Mouse (Mus musculus): ENCODE results near the gene Actr2. TPM values are rescaled to one million over a fixed set of nuclear protein-coding genes. Genes with fewer than 3 reads are reported as not detected.

The Actr2 gene
- total RNA-seq, 2 experiments from 2014 or later = 68.7 to 72.4 TPM

GRCm38 (mm10) chr11:20025899-20026298 is 86.8 kb downstream of the Actr2 start:
- ATAC-seq (replicated peaks; ENCODE audit: low FRiP score, poor library complexity, severe bottlenecking) = no peak

GRCm38 (mm10) chr11:20022911-20023482 is 89.7 kb downstream of the Actr2 start:
- peak; percentile 21; the same call in 1 of the 2 replicates for ATAC-seq (replicated peaks; ENCODE audit: low FRiP score, poor library complexity, severe bottlenecking)

GRCm38 (mm10) chr11:20022462-20022861 is 90.3 kb downstream of the Actr2 start:
- peak; percentile 83 for ATAC-seq (replicated peaks; ENCODE audit: low FRiP score, poor library complexity, severe bottlenecking)

- no peak for ATAC-seq (replicated peaks; ENCODE audit: low FRiP score, poor library complexity, severe bottlenecking)
Observed at GRCm38 (mm10) chr11:20020720-20021119, 92.0 kb downstream of the Actr2 start.

GRCm38 (mm10) chr11:20018905-20019304 is 93.8 kb downstream of the Actr2 start:
- ATAC-seq (replicated peaks; ENCODE audit: low FRiP score, poor library complexity, severe bottlenecking) = no peak

- no peak for ATAC-seq (replicated peaks; ENCODE audit: low FRiP score, poor library complexity, severe bottlenecking)
Observed at GRCm38 (mm10) chr11:20017937-20018336, 94.8 kb downstream of the Actr2 start.

GRCm38 (mm10) chr11:20013366-20013765 is 99.3 kb downstream of the Actr2 start:
- no peak for ATAC-seq (replicated peaks; ENCODE audit: low FRiP score, poor library complexity, severe bottlenecking)

Other genes starting within 250 kb of the Actr2 start
- gene Spred2, start 188.5 kb downstream of the Actr2 start, total RNA-seq (2015; ENCODE audit: low replicate concordance) = 3.8 and 4.4 TPM in 2 replicates
- gene Spred2, start 188.5 kb downstream of the Actr2 start, total RNA-seq (2017; ENCODE audit: low replicate concordance) = 2.1 and 2.4 TPM in 2 replicates
- 68.5 and 87.2 TPM in 2 replicates for gene Rab1a, start 88.5 kb upstream of the Actr2 start, total RNA-seq (2015; ENCODE audit: low replicate concordance)
- gene Rab1a, start 88.5 kb upstream of the Actr2 start, total RNA-seq (2017; ENCODE audit: low replicate concordance) = 49.2 and 74.0 TPM in 2 replicates
- 5.8 and 5.9 TPM in 2 replicates for gene Cep68, start 136.5 kb upstream of the Actr2 start, total RNA-seq (2015; ENCODE audit: low replicate concordance)
- 4.3 and 6.9 TPM in 2 replicates for gene Cep68, start 136.5 kb upstream of the Actr2 start, total RNA-seq (2017; ENCODE audit: low replicate concordance)
- not detected in 2 replicates for gene Slc1a4, start 219.8 kb upstream of the Actr2 start, total RNA-seq (2015; ENCODE audit: low replicate concordance)
- gene Slc1a4, start 219.8 kb upstream of the Actr2 start, total RNA-seq (2017; ENCODE audit: low replicate concordance) = 0.28 and 1.0 TPM in 2 replicates

Data from erythroblast, adult 5-6 weeks (primary cell).